Mouse (Mus musculus) effector memory CD4-positive, alpha-beta T cell, adult 5 months (primary cell): Measurements from ENCODE around the gene Defa33. TPM values are rescaled to one million over a fixed set of nuclear protein-coding genes. Genes with fewer than 3 reads are reported as not detected.

ENCODE experiments used
- polyA plus RNA-seq: library from polyadenylated mRNA; unstranded; fragments of 100-300 nt; shearing (Covaris generic); gene quantifications from one replicate; pipeline ENCODE4 v1.2.1, GENCODE M21; 2017

Gene Defa33
- polyA plus RNA-seq: not detected

GRCm38 (mm10) chr8:21391511-21391910 is at the start of gene Defa33:
Gene Defa33 (plus strand): TSS chr8:21391811.

DNA sequence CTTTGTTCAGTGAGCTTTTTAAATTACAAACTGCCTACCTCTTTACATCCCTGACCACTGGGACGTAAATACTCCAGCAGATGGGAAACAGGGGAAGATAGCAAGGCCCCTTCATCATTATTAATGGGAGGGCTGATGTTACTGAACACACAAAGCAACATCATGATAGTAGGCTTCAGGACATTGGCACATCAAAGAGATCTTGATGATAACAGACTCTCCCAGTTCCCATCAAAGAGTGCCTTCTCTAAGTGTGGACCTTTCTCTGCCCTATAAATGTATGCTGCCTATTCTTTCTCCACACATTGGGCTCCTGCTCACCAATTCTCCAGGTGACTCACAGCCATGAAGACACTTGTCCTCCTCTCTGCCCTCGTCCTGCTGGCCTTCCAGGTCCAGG is 13.4 kb upstream of the Defa33 start, which contains the start of gene Defa2:
TSS of gene Defa2 (plus strand) at position 301 of the 400 bp plus-strand sequence.

DNA sequence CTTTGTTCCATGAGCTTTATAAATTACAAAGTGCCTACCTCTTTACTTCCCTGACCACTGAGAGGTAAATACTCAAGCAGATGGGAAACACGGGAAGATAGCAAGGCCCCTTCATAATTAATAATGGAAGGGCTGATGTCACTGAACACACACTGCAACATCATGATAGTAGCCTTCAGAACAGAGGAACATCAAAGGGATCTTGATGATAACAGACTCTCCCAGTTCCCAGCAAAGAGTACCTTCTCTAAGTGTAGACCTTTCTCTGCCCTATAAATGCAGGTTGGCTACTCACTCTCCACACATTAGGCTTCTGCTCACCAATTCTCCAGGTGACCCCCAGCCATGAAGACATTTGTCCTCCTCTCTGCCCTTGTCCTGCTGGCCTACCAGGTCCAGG is 35.5 kb downstream of the Defa33 start, which contains the start of gene Defa36:
TSS of gene Defa36 (plus strand) at position 301 of the 400 bp plus-strand sequence.

Other genes with a start within 250 kb of the Defa33 start
- not detected for gene Defa22, start 229.5 kb upstream of the Defa33 start, polyA plus RNA-seq
- not detected for gene Defa31, start 200.2 kb upstream of the Defa33 start, polyA plus RNA-seq
- gene Gm15293, start 190.2 kb upstream of the Defa33 start, polyA plus RNA-seq: not detected
- not detected for gene Gm15292, start 142.1 kb upstream of the Defa33 start, polyA plus RNA-seq
- gene Defa27, start 76.3 kb upstream of the Defa33 start, polyA plus RNA-seq: not detected
- not detected for gene Defa29, start 64.8 kb upstream of the Defa33 start, polyA plus RNA-seq
- not detected for gene Defa2, start 13.3 kb upstream of the Defa33 start, polyA plus RNA-seq
- gene Defa36, start 35.6 kb downstream of the Defa33 start, polyA plus RNA-seq: not detected
- gene Gm7849, start 64.7 kb downstream of the Defa33 start, polyA plus RNA-seq: not detected
- not detected for gene Defa20, start 117.4 kb downstream of the Defa33 start, polyA plus RNA-seq
- not detected for gene Defa32, start 137.2 kb downstream of the Defa33 start, polyA plus RNA-seq
- not detected for gene Defa37, start 173.6 kb downstream of the Defa33 start, polyA plus RNA-seq
- gene Defa28, start 191.2 kb downstream of the Defa33 start, polyA plus RNA-seq: not detected
- gene Gm7861, start 202.7 kb downstream of the Defa33 start, polyA plus RNA-seq: not detected
- gene Defa26, start 226.4 kb downstream of the Defa33 start, polyA plus RNA-seq: not detected